Mouse (Mus musculus) cerebellum, adult 2 months (tissue): ENCODE measurements around the gene Ascc2.

Source experiments
- CTCF ChIP-seq: fragments of 200-500 bp; IDR thresholded peaks from 2 replicates; pipeline ENCODE4 v1.5.1; 2011; ENCODE audit warnings: low read depth, mild to moderate bottlenecking, control low read depth, low read length, moderate library complexity, borderline replicate concordance; ENCODE audit not compliant: insufficient read depth
- POLR2A ChIP-seq: fragments of 200-500 bp; IDR thresholded peaks from 2 replicates; pipeline ENCODE4 v1.6.1; 2011; ENCODE audit warnings: low read length, control low read depth, borderline replicate concordance; ENCODE audit not compliant: insufficient read depth

- TF ChIP-seq CTCF (no peak), POLR2A (no peak)
Observed at GRCm38 (mm10) chr11:4684186-4684585, 46.6 kb downstream of the Ascc2 start.
